Mouse (Mus musculus) midbrain, embryonic 15.5 days (tissue): ENCODE measurements at regions not wholly inside any gene's neighbourhood (a gene's known extent, or its start where the extent isn't known, plus 50 kb on each side); places are given as distances from the start of the nearest gene placed in this dataset.

Experiments used
- ATAC-seq: fragments of 200-750 bp; cut with Nextera tagmentation; replicated peaks from 2 replicates; pipeline ENCODE4 v1.8.0; 2017; ENCODE audit warnings: moderate TSS enrichment
- H3K27ac ChIP-seq: fragments of 300-500 bp; sonication (generic); 2 replicates; pipeline ENCODE4 v1.5.1; 2015; ENCODE audit warnings: mild to moderate bottlenecking, inconsistent platforms
- H3K27me3 ChIP-seq: fragments of 300-500 bp; sonication (generic); replicated peaks from 2 replicates; pipeline ENCODE4 v1.6.1; 2015; ENCODE audit warnings: inconsistent platforms
- H3K36me3 ChIP-seq: fragments of 300-500 bp; sonication (generic); replicated peaks from 2 replicates; pipeline ENCODE4 v1.6.1; 2015; ENCODE audit warnings: inconsistent platforms
- H3K4me1 ChIP-seq: fragments of 300-500 bp; sonication (generic); 2 replicates; pipeline ENCODE4 v1.6.1; 2015; ENCODE audit warnings: inconsistent platforms
- H3K4me2 ChIP-seq: fragments of 300-500 bp; sonication (generic); 2 replicates; pipeline ENCODE4 v1.6.1; 2015; ENCODE audit warnings: inconsistent platforms, mild to moderate bottlenecking, moderate library complexity
- H3K4me3 ChIP-seq: fragments of 300-500 bp; sonication (generic); 2 replicates; pipeline ENCODE4 v1.5.1; 2015; ENCODE audit warnings: mild to moderate bottlenecking, inconsistent platforms
- H3K9ac ChIP-seq: fragments of 300-500 bp; sonication (generic); 2 replicates; pipeline ENCODE4 v1.6.1; 2015; ENCODE audit warnings: mild to moderate bottlenecking, inconsistent platforms
- H3K9me3 ChIP-seq: fragments of 300-500 bp; sonication (generic); 2 replicates; pipeline ENCODE4 v1.6.1; 2016; ENCODE audit warnings: inconsistent platforms
- WGBS: fragments of 180-500 bp; shearing (Covaris S2); methylation state at CpG from one replicate; pipeline ENCODE4 v1.1.7; 2015; ENCODE audit warnings: mixed read lengths; 5-methylcytosine and 5-hydroxymethylcytosine counted together

DNA sequence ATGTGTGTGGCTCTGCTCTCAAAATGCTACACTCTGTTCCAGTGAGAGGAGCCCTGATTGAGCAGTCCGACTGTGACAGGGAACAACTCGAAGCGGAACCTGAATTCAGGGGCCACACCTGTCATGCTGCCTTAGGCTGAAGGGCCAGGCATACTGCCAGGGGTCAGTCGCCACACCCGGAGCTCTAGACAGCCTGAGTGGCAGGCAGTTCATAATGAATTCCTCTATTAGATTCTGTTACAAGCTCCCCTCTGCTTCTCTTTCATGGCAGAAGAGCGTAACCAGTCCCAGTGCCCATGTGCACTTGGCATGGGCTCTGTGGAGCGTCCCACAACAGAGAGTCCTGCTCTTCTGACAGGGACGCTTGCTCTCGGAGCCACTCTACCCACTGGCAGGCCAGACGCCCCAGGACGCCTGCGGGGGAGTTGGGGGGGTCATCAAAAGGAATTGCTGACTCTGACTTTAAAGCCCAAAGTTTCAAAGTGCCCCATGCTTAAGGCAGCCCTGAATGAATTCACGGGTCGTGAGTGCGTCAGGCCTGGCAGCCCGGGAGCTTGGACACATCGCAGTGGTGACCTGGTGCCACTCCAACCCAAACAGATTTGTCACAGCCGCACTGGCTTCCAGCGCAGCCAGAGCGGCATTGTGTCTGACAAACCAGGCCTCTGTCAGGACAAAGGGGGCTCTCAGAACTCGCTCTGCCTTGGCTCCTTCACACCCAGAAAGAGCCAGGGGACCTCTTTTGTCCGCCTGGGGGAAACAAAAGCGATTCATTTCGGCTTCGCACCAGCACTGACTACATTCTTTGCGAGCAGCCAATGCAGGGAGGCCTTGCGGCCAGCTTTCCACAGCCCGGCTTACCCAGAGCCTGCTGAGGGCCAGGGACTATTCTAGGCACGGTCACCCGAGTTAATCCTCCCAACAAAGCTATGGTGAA lies 144.1 kb downstream of the Nufip1 start:
- H3K4me3 ChIP-seq, result no peak overlapping the region
- ATAC-seq, result peak; percentile 89
- no peaks in the 10 kb centered on the region for H3K36me3 ChIP-seq
- 0 out of 2 replicates have a peak overlapping the region, but pooled peaks have one; percentile 19 for H3K4me2 ChIP-seq
- H3K9me3 ChIP-seq, result no peaks in the 10 kb centered on the region
- H3K4me1 ChIP-seq, result peaks cover 29% of the 10 kb centered on the region
- H3K9ac ChIP-seq, result no peak overlapping the region; the same call in 1 of the 2 replicates
- WGBS, result 8% methylated on average over 30 of the region's 30 CpGs
- H3K27ac ChIP-seq, result peak overlapping the region; percentile 63
- no peaks in the 10 kb centered on the region for H3K27me3 ChIP-seq

DNA sequence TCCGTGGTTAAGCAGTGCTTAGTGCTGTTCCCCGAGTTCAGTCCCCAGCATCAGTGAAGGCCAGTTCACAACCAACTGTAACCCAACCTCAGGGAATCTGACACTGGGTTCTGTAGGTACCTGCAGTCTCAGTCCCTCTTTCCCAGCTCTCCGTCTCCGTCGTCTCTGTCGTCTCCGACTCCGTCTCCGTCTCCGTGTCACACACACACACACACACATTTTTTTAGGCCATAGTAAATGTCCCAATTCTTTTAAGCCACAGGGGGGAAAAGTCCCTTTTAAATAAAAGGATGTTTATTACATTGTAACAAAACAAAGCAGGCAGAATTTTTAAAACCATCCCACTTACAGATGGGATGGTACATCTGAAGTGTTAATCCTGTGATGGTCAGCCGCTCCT lies 145.3 kb downstream of the Nufip1 start:
- WGBS, result 42% methylated on average over 11 of the region's 11 CpGs
- H3K27ac ChIP-seq, result peak overlapping the region; percentile 63
- no peak for ATAC-seq
- H3K4me1 ChIP-seq, result peaks cover 29% of the 10 kb centered on the region
- no peaks in the 10 kb centered on the region for H3K9me3 ChIP-seq
- H3K27me3 ChIP-seq, result no peaks in the 10 kb centered on the region
- no peak overlapping the region for H3K4me3 ChIP-seq
- no peak overlapping the region for H3K9ac ChIP-seq
- H3K36me3 ChIP-seq, result no peaks in the 10 kb centered on the region
- H3K4me2 ChIP-seq, result no peak overlapping the region

DNA sequence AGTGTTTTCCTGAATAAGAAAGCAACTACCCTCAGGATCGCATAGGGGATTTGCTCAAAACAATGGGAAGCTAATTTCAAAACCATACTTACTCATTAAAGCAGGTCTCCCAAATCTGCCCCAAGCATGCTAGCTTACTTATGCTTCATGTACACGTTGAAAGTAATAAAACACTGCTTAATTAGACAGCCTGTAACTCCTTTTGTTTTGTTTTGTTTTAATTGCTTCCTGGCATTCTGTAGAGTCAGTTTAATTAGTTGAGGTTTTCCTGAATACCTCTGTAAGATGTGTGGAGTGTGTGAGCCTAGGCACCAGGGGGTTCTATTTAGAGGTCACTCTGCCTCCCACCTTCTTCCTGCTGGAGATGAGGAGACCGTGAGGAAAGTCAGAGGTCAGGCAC lies 147.9 kb downstream of the Nufip1 start:
- Histone ChIP-seq H3K4me3 (no peak overlapping the region), H3K27ac (no peak overlapping the region), H3K27me3 (no peaks in the 10 kb centered on the region), H3K4me2 (no peak overlapping the region), H3K36me3 (no peaks in the 10 kb centered on the region), H3K9ac (no peak overlapping the region), H3K9me3 (no peaks in the 10 kb centered on the region), H3K4me1 (peaks cover 29% of the 10 kb centered on the region)
- WGBS, result 31% methylated on average over 3 of the region's 3 CpGs
- no peak for ATAC-seq

DNA sequence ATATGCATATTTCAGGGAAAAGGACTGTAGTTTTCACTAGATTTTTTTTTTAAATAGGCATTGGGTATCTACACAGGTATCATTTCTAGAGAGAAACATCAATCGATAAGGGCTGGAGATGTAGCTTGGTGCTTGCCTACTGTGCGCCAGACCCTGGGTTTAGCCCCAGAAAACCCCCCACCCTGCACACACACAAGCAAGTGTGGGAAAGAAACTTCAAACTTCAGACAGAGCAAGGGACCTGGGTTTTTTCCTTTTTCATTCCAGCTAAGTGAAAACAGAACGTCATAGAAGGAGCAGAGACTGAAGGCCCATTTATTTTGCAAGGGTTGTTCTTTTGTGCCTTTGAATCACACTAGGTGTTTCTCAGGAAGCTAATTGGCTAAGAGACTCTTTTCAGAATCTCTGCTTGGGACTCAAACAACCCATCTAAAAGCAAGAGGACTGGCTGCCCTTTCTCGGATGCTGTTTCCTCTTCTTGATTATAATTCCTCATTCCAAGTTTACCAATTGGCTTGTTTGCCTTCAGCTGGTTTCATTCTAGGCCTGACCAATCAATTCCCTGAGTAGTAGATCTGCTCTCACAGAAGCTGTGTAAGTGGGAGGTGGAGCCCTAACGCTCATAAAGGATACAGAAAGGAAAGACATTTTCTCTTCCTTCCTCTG lies 150.1 kb downstream of the Nufip1 start:
- H3K4me2 ChIP-seq, result no peak overlapping the region
- H3K4me3 ChIP-seq, result no peak overlapping the region
- H3K9ac ChIP-seq, result no peak overlapping the region
- H3K36me3 ChIP-seq, result no peaks in the 10 kb centered on the region
- ATAC-seq, result no peak
- H3K27me3 ChIP-seq, result no peaks in the 10 kb centered on the region
- H3K4me1 ChIP-seq, result peaks cover 9% of the 10 kb centered on the region
- H3K27ac ChIP-seq, result no peak overlapping the region
- 61% methylated on average over 5 of the region's 5 CpGs for WGBS
- no peaks in the 10 kb centered on the region for H3K9me3 ChIP-seq

DNA sequence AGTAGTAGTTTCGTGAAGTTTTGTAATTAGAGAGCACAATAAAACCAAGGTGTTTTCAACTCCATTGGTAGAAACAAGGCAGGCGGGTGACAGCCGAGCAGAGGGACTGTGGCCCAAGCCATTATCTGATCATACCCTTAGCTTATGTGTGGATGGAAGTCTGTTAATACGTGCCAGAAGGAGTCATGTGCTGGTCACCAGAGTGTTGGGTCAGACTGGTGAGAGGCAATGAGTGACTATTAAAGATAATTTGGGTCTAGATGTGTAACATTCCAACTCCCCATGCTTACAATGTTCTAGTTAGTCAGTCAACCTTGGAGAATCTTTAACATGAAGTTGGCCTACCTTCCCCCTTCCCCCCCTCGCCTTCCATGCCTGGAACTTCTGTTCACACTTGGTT lies 151.1 kb upstream of the Tsc22d1 start:
- H3K9ac ChIP-seq, result no peak overlapping the region
- no peaks in the 10 kb centered on the region for H3K27me3 ChIP-seq
- WGBS, result 97% methylated on average over 5 of the region's 5 CpGs
- no peak overlapping the region for H3K27ac ChIP-seq
- H3K9me3 ChIP-seq, result no peaks in the 10 kb centered on the region
- H3K36me3 ChIP-seq, result no peaks in the 10 kb centered on the region
- 0 out of 2 replicates have a peak, but pooled peaks cover 3% of the 10 kb centered on the region for H3K4me1 ChIP-seq
- no peak overlapping the region for H3K4me2 ChIP-seq
- no peak for ATAC-seq
- H3K4me3 ChIP-seq, result no peak overlapping the region

DNA sequence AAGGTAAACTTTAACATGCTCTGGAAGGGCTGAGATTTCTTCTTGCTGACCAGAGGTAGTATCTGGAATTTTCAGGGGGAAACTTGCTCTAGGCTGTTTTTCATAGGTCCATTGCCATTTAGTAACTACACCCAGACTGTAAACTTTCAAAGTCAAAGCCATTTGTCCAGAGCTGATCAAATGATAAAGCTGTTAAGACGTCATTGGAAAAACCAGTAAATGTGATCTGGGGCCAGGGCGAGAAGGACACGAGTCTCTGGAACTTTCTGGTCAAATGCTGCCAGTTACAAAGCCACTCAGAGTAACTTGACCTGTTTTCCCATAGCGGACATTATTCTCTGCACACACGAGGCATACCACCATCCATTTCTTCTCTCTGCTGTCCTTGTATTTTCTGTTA lies 148.9 kb upstream of the Tsc22d1 start:
- H3K27ac ChIP-seq, result no peak overlapping the region
- WGBS, result 94% methylated on average over 5 of the region's 5 CpGs

DNA sequence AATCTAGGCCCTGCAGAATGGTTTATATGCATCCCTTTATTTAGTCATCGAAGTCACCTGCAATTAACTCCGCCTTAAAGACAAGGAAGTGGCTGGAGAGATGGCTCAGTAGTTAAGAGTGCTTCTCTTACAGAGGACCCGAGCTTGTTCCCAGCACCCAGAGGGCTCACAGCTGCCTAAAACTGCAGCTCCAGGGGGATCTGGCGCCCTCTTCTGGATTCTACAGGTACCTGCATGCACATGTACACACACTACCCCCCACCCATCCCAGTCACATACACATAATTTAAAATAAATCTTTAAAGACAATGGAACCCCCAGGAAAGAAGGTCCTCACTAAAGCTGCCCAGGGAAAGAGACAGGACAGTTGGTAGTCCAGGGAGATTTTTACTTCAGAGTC lies 148.5 kb upstream of the Tsc22d1 start:
- WGBS, result 91% methylated on average over 4 of the region's 4 CpGs
- Histone ChIP-seq H3K4me2 (no peak overlapping the region), H3K27ac (no peak overlapping the region), H3K36me3 (no peaks in the 10 kb centered on the region), H3K27me3 (no peaks in the 10 kb centered on the region), H3K4me1 (0 out of 2 replicates have a peak, but pooled peaks cover 3% of the 10 kb centered on the region), H3K9ac (no peak overlapping the region), H3K4me3 (no peak overlapping the region), H3K9me3 (no peaks in the 10 kb centered on the region)
- ATAC-seq, result no peak

More for the DNA sequence above, 148.9 kb upstream of the Tsc22d1 start:
- H3K9ac ChIP-seq, result no peak overlapping the region
- H3K9me3 ChIP-seq, result no peaks in the 10 kb centered on the region
- no peak overlapping the region for H3K4me2 ChIP-seq
- H3K27me3 ChIP-seq, result no peaks in the 10 kb centered on the region
- no peak overlapping the region for H3K4me3 ChIP-seq
- ATAC-seq, result no peak
- H3K36me3 ChIP-seq, result no peaks in the 10 kb centered on the region
- H3K4me1 ChIP-seq, result 0 out of 2 replicates have a peak, but pooled peaks cover 3% of the 10 kb centered on the region

DNA sequence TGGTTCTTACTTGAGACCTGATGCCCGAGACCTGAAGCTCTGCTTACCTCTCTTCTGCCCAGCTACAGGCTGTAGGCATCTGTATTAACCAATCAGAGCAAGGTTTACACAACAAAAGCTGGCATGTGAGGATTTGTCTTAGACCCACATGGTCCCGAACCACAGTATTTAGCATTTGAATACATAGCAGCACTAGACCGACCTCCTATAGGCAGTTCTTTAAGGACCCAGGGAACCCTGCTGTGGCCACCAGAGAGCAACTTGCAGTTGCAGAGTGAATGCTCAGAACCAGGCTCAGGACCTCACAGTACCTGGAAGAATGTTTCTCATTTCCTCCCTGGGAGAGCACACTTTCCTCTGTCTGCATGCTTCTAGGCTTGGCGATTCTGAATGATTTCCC lies 147.7 kb upstream of the Tsc22d1 start:
- H3K27me3 ChIP-seq, result no peaks in the 10 kb centered on the region
- ATAC-seq, result no peak
- 10% methylated on average over 4 of the region's 4 CpGs for WGBS
- no peaks in the 10 kb centered on the region for H3K36me3 ChIP-seq
- H3K4me3 ChIP-seq, result no peak overlapping the region
- H3K4me1 ChIP-seq, result 0 out of 2 replicates have a peak, but pooled peaks cover 3% of the 10 kb centered on the region
- H3K9me3 ChIP-seq, result no peaks in the 10 kb centered on the region
- no peak overlapping the region for H3K27ac ChIP-seq
- H3K9ac ChIP-seq, result no peak overlapping the region
- H3K4me2 ChIP-seq, result no peak overlapping the region

DNA sequence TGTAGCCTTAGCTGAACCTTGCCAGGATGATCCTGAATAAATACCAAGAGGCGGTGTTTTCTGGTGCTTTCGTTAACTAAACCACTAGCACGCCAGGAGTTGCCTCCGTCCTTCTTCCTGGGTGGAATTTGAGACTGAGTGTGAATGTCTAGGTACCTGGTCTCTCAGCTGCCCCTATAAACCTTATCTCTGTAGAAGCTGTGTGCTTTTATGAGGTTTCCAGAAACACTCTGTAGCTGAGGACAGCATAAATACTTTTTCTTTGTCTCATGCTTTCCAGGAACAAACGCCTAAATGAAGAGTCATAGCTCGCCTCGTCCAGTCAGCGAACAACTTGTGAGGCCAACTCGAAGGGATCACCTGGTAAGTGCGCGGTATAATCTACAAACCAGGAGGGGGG lies 143.6 kb upstream of the Tsc22d1 start:
- H3K9ac ChIP-seq, result no peak overlapping the region
- H3K4me3 ChIP-seq, result no peak overlapping the region
- H3K9me3 ChIP-seq, result no peaks in the 10 kb centered on the region
- no peak overlapping the region for H3K4me2 ChIP-seq
- H3K36me3 ChIP-seq, result no peaks in the 10 kb centered on the region
- ATAC-seq, result no peak
- 0 out of 2 replicates have a peak, but pooled peaks cover 3% of the 10 kb centered on the region for H3K4me1 ChIP-seq
- no peak overlapping the region for H3K27ac ChIP-seq
- WGBS, result 91% methylated on average over 11 of the region's 11 CpGs
- H3K27me3 ChIP-seq, result no peaks in the 10 kb centered on the region

DNA sequence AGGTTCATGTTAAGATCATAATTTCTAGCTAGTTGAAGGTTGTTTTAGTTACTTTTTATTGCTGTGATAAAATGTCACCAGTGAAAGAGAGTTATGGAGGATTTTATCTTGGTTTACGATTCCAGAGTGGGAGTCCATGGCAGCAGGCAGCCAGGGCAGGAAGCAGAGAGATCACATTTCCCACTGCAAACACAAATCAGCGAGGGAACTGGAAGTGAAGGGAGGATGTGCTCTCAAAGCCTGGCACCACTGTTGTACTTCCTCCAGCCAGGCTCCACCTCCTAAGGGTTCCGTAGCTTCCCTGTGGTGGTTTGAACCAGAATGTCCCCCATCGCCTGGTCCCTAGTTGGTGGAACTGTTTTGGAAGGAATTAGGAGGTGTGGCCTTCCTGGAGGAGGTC lies 141.9 kb upstream of the Tsc22d1 start:
- Histone ChIP-seq H3K4me2 (no peak overlapping the region), H3K27ac (no peak overlapping the region), H3K27me3 (no peaks in the 10 kb centered on the region), H3K4me3 (no peak overlapping the region), H3K9ac (no peak overlapping the region), H3K4me1 (no peaks in the 10 kb centered on the region), H3K36me3 (no peaks in the 10 kb centered on the region), H3K9me3 (no peaks in the 10 kb centered on the region)
- WGBS, result 86% methylated on average over 4 of the region's 4 CpGs
- no peak for ATAC-seq

DNA sequence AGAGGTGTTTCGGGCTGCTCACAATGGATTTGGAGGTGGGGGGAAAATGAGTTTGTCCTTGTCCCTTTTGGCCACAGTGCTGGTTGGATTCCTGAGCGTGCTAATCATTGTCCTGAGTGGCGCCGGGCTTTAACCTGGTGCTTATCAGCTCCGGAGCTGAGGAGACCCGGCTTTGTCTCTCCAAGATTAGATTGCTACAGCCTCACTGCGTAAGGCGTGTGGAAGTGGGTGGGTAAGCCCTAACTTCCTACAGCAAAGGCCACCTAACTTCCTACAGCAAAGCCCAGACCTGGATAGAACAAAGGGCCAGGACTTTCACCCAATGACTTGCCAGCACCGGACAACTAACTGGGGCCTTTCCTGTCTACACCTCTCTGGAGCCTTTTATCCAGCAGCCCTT lies 138.1 kb upstream of the Tsc22d1 start:
- no peak overlapping the region for H3K9ac ChIP-seq
- H3K4me3 ChIP-seq, result no peak overlapping the region
- H3K36me3 ChIP-seq, result no peaks in the 10 kb centered on the region
- 83% methylated on average over 9 of the region's 9 CpGs for WGBS
- no peaks in the 10 kb centered on the region for H3K27me3 ChIP-seq
- H3K4me2 ChIP-seq, result no peak overlapping the region
- no peak for ATAC-seq
- H3K4me1 ChIP-seq, result peaks cover 2% of the 10 kb centered on the region; the same call in 1 of the 2 replicates
- no peak overlapping the region for H3K27ac ChIP-seq
- 0 out of 2 replicates have a peak, but pooled peaks cover 2% of the 10 kb centered on the region for H3K9me3 ChIP-seq

DNA sequence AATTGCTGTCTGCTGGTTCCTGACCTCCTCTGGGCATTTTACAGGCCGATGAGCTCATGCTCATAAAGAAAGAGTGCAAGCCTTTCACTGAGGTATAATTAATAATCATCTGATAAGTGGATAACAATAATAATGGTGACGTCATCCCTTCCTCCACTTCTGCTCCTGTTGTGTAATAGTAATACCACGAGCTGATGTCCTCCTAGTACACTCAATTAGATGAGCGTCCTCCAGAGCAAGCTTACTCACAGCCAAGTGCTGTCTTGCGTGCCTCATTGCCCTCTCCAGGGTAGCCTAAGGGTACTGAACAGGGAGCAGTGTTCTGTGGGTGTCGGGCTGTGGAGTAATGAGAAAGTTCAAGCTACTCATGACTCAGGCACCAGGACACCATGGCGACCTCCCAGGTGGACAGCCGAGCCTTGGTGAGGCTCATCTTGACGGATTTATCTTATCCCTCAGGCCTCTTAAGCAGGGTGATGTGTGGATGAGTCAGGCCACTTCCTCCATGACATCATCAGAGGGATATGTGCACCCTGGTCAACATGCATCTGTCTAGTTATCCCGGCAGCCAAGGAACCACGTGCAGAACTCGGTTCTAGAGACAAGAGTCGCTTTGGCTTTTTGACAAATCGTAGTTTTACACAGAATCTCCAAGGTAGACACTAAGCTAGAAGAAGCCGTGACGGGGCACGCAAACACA lies 135.9 kb upstream of the Tsc22d1 start:
- Histone ChIP-seq H3K9me3 (0 out of 2 replicates have a peak, but pooled peaks cover 2% of the 10 kb centered on the region), H3K4me3 (no peak overlapping the region), H3K4me2 (no peak overlapping the region), H3K36me3 (no peaks in the 10 kb centered on the region), H3K9ac (no peak overlapping the region), H3K27ac (no peak overlapping the region), H3K4me1 (peaks cover 7% of the 10 kb centered on the region; the same call in 1 of the 2 replicates), H3K27me3 (no peaks in the 10 kb centered on the region)
- WGBS, result 91% methylated on average over 17 of the region's 17 CpGs
- no peak for ATAC-seq
